Mouse (Mus musculus) yolk sac, embryonic 10.5 days (tissue): ENCODE results near the gene Rd3.
A peak's percentile ranks its signal among the peaks of the same experiment; 100 is the strongest.

Source experiments
- DNase-seq: peaks from one replicate; pipeline ENCODE4 v3.0.0-alpha.2; 2017; ENCODE audit warnings: low spot score

Gene Rd3

GRCm38 (mm10) chr1:191977187-191977586, at the start of gene Rd3:
TSS of gene Rd3 (plus strand) at chr1:191977370.
- no peak for DNase-seq

- DNase-seq, result no peak
Observed at GRCm38 (mm10) chr1:191928345-191928744, 48.8 kb upstream of the Rd3 start.

GRCm38 (mm10) chr1:191929065-191929464, 48.1 kb upstream of the Rd3 start:
- no peak for DNase-seq

GRCm38 (mm10) chr1:191929897-191930524, 47.2 kb upstream of the Rd3 start:
- no peak for DNase-seq

GRCm38 (mm10) chr1:191930525-191931105, 46.6 kb upstream of the Rd3 start:
- no peak for DNase-seq

- DNase-seq, result no peak
Observed at GRCm38 (mm10) chr1:191932286-191932985, 44.7 kb upstream of the Rd3 start.

- DNase-seq, result no peak
Observed at GRCm38 (mm10) chr1:191932986-191933632, 44.1 kb upstream of the Rd3 start.

- DNase-seq, result no peak
Observed at GRCm38 (mm10) chr1:191943638-191944037, 33.5 kb upstream of the Rd3 start.

- DNase-seq, result no peak
Observed at GRCm38 (mm10) chr1:191945341-191945740, 31.8 kb upstream of the Rd3 start.

GRCm38 (mm10) chr1:191945756-191946155, 31.4 kb upstream of the Rd3 start:
- DNase-seq, result no peak

GRCm38 (mm10) chr1:191946261-191946660, 30.9 kb upstream of the Rd3 start:
- DNase-seq, result peak; percentile 66

GRCm38 (mm10) chr1:191946835-191947234, 30.3 kb upstream of the Rd3 start:
- peak; percentile 82 for DNase-seq

GRCm38 (mm10) chr1:191947796-191948195, 29.4 kb upstream of the Rd3 start:
- no peak for DNase-seq

GRCm38 (mm10) chr1:191948600-191948999, 28.6 kb upstream of the Rd3 start:
- no peak for DNase-seq

- DNase-seq, result no peak
Observed at GRCm38 (mm10) chr1:191950611-191951010, 26.6 kb upstream of the Rd3 start.

- no peak for DNase-seq
Observed at GRCm38 (mm10) chr1:191952733-191953335, 24.3 kb upstream of the Rd3 start.

GRCm38 (mm10) chr1:191955101-191955500, 22.1 kb upstream of the Rd3 start:
- DNase-seq, result no peak

GRCm38 (mm10) chr1:191956261-191956660, 20.9 kb upstream of the Rd3 start:
- no peak for DNase-seq

- peak; percentile 64 for DNase-seq
Observed at GRCm38 (mm10) chr1:191956871-191957270, 20.3 kb upstream of the Rd3 start.

- no peak for DNase-seq
Observed at GRCm38 (mm10) chr1:191957321-191957720, 19.8 kb upstream of the Rd3 start.

- DNase-seq, result no peak
Observed at GRCm38 (mm10) chr1:191960946-191961345, 16.2 kb upstream of the Rd3 start.

GRCm38 (mm10) chr1:191963413-191963812, 13.8 kb upstream of the Rd3 start:
- DNase-seq, result no peak
